Mouse (Mus musculus): ENCODE results near the gene Ccdc185.

GRCm38 (mm10) chr1:182699392-182700347 lies 49.3 kb downstream of the Ccdc185 start:
- TF ChIP-seq GATA1 (IDR thresholded peaks at IDR 0.05; ENCODE audit: low read length): no peak
- TF ChIP-seq TAL1 (IDR thresholded peaks at IDR 0.05; ENCODE audit: low read length): no peak

Measured in erythroblast, embryonic 14.5 days (primary cell).